Mouse (Mus musculus) brown adipose tissue, adult 24 weeks (tissue): Measurements from ENCODE around the gene Scg2. TPM values are rescaled to one million over a fixed set of nuclear protein-coding genes. Genes with fewer than 3 reads are reported as not detected.

Experiments used
- H3K27ac ChIP-seq: fragments of 200-500 bp; replicated peaks from 2 replicates; pipeline ENCODE4 v1.5.1; 2012; ENCODE audit warnings: low read depth, mild to moderate bottlenecking, low read length
- H3K4me1 ChIP-seq: fragments of 200-500 bp; 2 replicates; pipeline ENCODE4 v1.6.1; 2012; ENCODE audit warnings: low read length, mixed read lengths; ENCODE audit not compliant: control insufficient read depth, insufficient read depth, insufficient read length
- H3K4me3 ChIP-seq: fragments of 200-500 bp; 2 replicates; pipeline ENCODE4 v1.5.1; 2012; ENCODE audit warnings: low read depth, mild to moderate bottlenecking, low read length, moderate library complexity; ENCODE audit not compliant: insufficient read depth
- polyA plus RNA-seq: library from polyadenylated mRNA; stranded (reverse); fragments of >200 nt; gene quantifications from 2 replicates; pipeline ENCODE4 v1.2.4, GENCODE M21; 2012; ENCODE audit not compliant: missing spikeins, insufficient read depth, insufficient read length

Gene Scg2
- polyA plus RNA-seq: not detected in 2 replicates

GRCm38 (mm10) chr1:79439609-79440308, at the start of gene Scg2:
Gene Scg2, minus strand, starts transcription at chr1:79440120.
- H3K27ac ChIP-seq: no peak within 1 kb of the TSS
- no peak within 1 kb of the TSS for H3K4me3 ChIP-seq
- H3K4me1 ChIP-seq: no peaks in the 10 kb centered on the region

- Histone ChIP-seq H3K27ac (no peak overlapping the region), H3K4me1 (no peaks in the 10 kb centered on the region), H3K4me3 (no peak overlapping the region)
Measured at GRCm38 (mm10) chr1:79485546-79485945, 45.6 kb upstream of the Scg2 start.

GRCm38 (mm10) chr1:79470856-79471255, 30.9 kb upstream of the Scg2 start:
- Histone ChIP-seq H3K4me3 (no peak overlapping the region), H3K4me1 (no peaks in the 10 kb centered on the region), H3K27ac (no peak overlapping the region)

GRCm38 (mm10) chr1:79469871-79470270, 30.0 kb upstream of the Scg2 start:
- Histone ChIP-seq H3K4me1 (no peaks in the 10 kb centered on the region), H3K27ac (no peak overlapping the region), H3K4me3 (no peak overlapping the region)

- Histone ChIP-seq H3K4me3 (no peak overlapping the region), H3K27ac (no peak overlapping the region), H3K4me1 (no peaks in the 10 kb centered on the region)
Measured at GRCm38 (mm10) chr1:79466585-79466984, 26.7 kb upstream of the Scg2 start.

- no peak overlapping the region for H3K27ac ChIP-seq
- H3K4me3 ChIP-seq: no peak overlapping the region
- H3K4me1 ChIP-seq: no peaks in the 10 kb centered on the region
Measured at GRCm38 (mm10) chr1:79458558-79458957, 18.6 kb upstream of the Scg2 start.

GRCm38 (mm10) chr1:79454164-79454563, 14.2 kb upstream of the Scg2 start:
- no peak overlapping the region for H3K27ac ChIP-seq
- no peak overlapping the region for H3K4me3 ChIP-seq
- H3K4me1 ChIP-seq: no peaks in the 10 kb centered on the region

GRCm38 (mm10) chr1:79452339-79452738, 12.4 kb upstream of the Scg2 start:
- no peak overlapping the region for H3K27ac ChIP-seq

GRCm38 (mm10) chr1:79450343-79451021, 10.6 kb upstream of the Scg2 start:
- no peaks in the 10 kb centered on the region for H3K4me1 ChIP-seq
- H3K4me3 ChIP-seq: no peak overlapping the region
- H3K27ac ChIP-seq: no peak overlapping the region

More at GRCm38 (mm10) chr1:79452339-79452738, 12.4 kb upstream of the Scg2 start:
- H3K4me1 ChIP-seq: no peaks in the 10 kb centered on the region
- no peak overlapping the region for H3K4me3 ChIP-seq

GRCm38 (mm10) chr1:79449943-79450342, 10.0 kb upstream of the Scg2 start:
- H3K4me3 ChIP-seq: no peak overlapping the region

GRCm38 (mm10) chr1:79445586-79445985, 5.7 kb upstream of the Scg2 start:
- H3K4me1 ChIP-seq: no peaks in the 10 kb centered on the region
- no peak overlapping the region for H3K4me3 ChIP-seq
- H3K27ac ChIP-seq: no peak overlapping the region

More at GRCm38 (mm10) chr1:79449943-79450342, 10.0 kb upstream of the Scg2 start:
- Histone ChIP-seq H3K4me1 (no peaks in the 10 kb centered on the region), H3K27ac (no peak overlapping the region)

GRCm38 (mm10) chr1:79437755-79438154, 2.2 kb downstream of the Scg2 start:
- H3K27ac ChIP-seq: no peak overlapping the region
- no peaks in the 10 kb centered on the region for H3K4me1 ChIP-seq
- H3K4me3 ChIP-seq: no peak overlapping the region

GRCm38 (mm10) chr1:79436671-79437070, 3.2 kb downstream of the Scg2 start:
- Histone ChIP-seq H3K4me3 (no peak overlapping the region), H3K27ac (no peak overlapping the region), H3K4me1 (no peaks in the 10 kb centered on the region)

- Histone ChIP-seq H3K4me1 (no peaks in the 10 kb centered on the region), H3K27ac (no peak overlapping the region), H3K4me3 (no peak overlapping the region)
Measured at GRCm38 (mm10) chr1:79429058-79429457, 10.9 kb downstream of the Scg2 start.

- no peak overlapping the region for H3K4me3 ChIP-seq
- H3K4me1 ChIP-seq: no peaks in the 10 kb centered on the region
- H3K27ac ChIP-seq: no peak overlapping the region
Measured at GRCm38 (mm10) chr1:79415496-79415895, 24.4 kb downstream of the Scg2 start.
